Mouse (Mus musculus) monocyte, adult 5-6 weeks (primary cell): ENCODE data around the gene Dlx6. TPM values are rescaled to one million over a fixed set of nuclear protein-coding genes. Genes with fewer than 3 reads are reported as not detected.

ENCODE experiments used
- ATAC-seq: fragments of 153-309, 156-312 bp; replicated peaks from 2 replicates; pipeline ENCODE4 v1.8.0; 2017; ENCODE audit warnings: mild to moderate bottlenecking; ENCODE audit not compliant: low TSS enrichment, insufficient number of reproducible peaks, severe bottlenecking, poor library complexity, low FRiP score
- total RNA-seq: library from RNA; stranded (forward); fragments of 200-1000, 200-491, 200-594 nt; gene quantifications from 3 replicates; pipeline ENCODE4 v1.2.3, GENCODE M21; 2017

Dlx6 gene
- not detected in 3 replicates for total RNA-seq

- ATAC-seq: no peak
These were observed at the start of gene Dlx6 for GRCm38 (mm10) chr6:6863160-6863870. Dlx6 (plus strand) TSS chr6:6863334.

GRCm38 (mm10) chr6:6816821-6817220, 46.3 kb upstream of the Dlx6 start:
- no peak for ATAC-seq

GRCm38 (mm10) chr6:6818036-6818788, 44.9 kb upstream of the Dlx6 start:
- no peak for ATAC-seq

GRCm38 (mm10) chr6:6819134-6819533, 44.0 kb upstream of the Dlx6 start:
- no peak for ATAC-seq

GRCm38 (mm10) chr6:6825313-6825712, 37.8 kb upstream of the Dlx6 start:
- no peak for ATAC-seq

GRCm38 (mm10) chr6:6826861-6827260, 36.3 kb upstream of the Dlx6 start:
- ATAC-seq: no peak

- ATAC-seq: no peak
These were observed 32.7 kb upstream of the Dlx6 start for GRCm38 (mm10) chr6:6830446-6830845.

- ATAC-seq: no peak
These were observed 29.8 kb upstream of the Dlx6 start for GRCm38 (mm10) chr6:6833301-6833700.

- ATAC-seq: no peak
These were observed 14.6 kb upstream of the Dlx6 start for GRCm38 (mm10) chr6:6848541-6848940.

GRCm38 (mm10) chr6:6849744-6850143, 13.4 kb upstream of the Dlx6 start:
- no peak for ATAC-seq

- no peak for ATAC-seq
These were observed 12.6 kb upstream of the Dlx6 start for GRCm38 (mm10) chr6:6850324-6851060.

GRCm38 (mm10) chr6:6851166-6851565, 12.0 kb upstream of the Dlx6 start:
- no peak for ATAC-seq

GRCm38 (mm10) chr6:6852944-6853343, 10.2 kb upstream of the Dlx6 start:
- ATAC-seq: no peak

GRCm38 (mm10) chr6:6854176-6854575, 9.0 kb upstream of the Dlx6 start:
- no peak for ATAC-seq

GRCm38 (mm10) chr6:6854902-6855745, 8.0 kb upstream of the Dlx6 start:
- no peak for ATAC-seq

GRCm38 (mm10) chr6:6855746-6856185, 7.4 kb upstream of the Dlx6 start:
- ATAC-seq: no peak

GRCm38 (mm10) chr6:6856316-6856715, 6.8 kb upstream of the Dlx6 start:
- no peak for ATAC-seq

GRCm38 (mm10) chr6:6856881-6857280, 6.3 kb upstream of the Dlx6 start:
- ATAC-seq: no peak

- ATAC-seq: no peak
These were observed 5.4 kb upstream of the Dlx6 start for GRCm38 (mm10) chr6:6857766-6858165.
